Mouse (Mus musculus) megakaryocyte-erythroid progenitor cell, adult 5-6 weeks (primary cell): Measurements from ENCODE around the gene Ugt1a6b. TPM values are rescaled to one million over a fixed set of nuclear protein-coding genes. Genes with fewer than 3 reads are reported as not detected.
A peak's percentile ranks its signal among the peaks of the same experiment; 100 is the strongest.

Experiments
- ATAC-seq: replicated peaks from 2 replicates; pipeline ENCODE4 v1.8.0; 2016; ENCODE audit warnings: mild to moderate bottlenecking, inconsistent platforms; ENCODE audit not compliant: severe bottlenecking, poor library complexity, low FRiP score, low TSS enrichment
- total RNA-seq, 2 experiments: library from RNA; stranded (forward) in 1 of 2; stranded (reverse) in 1 of 2; fragments of 200-1000, 215-1000 nt in 1 of 2; fragments of >200 nt in 1 of 2; fragmentation: Nextera tagmentation in 1 of 2; gene quantifications; 2 replicates each; pipeline ENCODE4 v1.2.3; 2014 to 2017

The Ugt1a6b gene
- total RNA-seq, 2 experiments from 2014 or later = 0.83 TPM; not detected in 1

GRCm38 (mm10) chr1:88255989-88256754 is 153.1 kb downstream of the Ugt1a6b start:
- ATAC-seq = no peak

- ATAC-seq = no peak
Measured at GRCm38 (mm10) chr1:88256886-88257663, 154.0 kb downstream of the Ugt1a6b start.

GRCm38 (mm10) chr1:88257681-88258080 is 154.6 kb downstream of the Ugt1a6b start:
- no peak for ATAC-seq

- no peak for ATAC-seq
Measured at GRCm38 (mm10) chr1:88258361-88258760, 155.3 kb downstream of the Ugt1a6b start.

GRCm38 (mm10) chr1:88258881-88259642 is 156.0 kb downstream of the Ugt1a6b start:
- peak; percentile 19 for ATAC-seq

GRCm38 (mm10) chr1:88259643-88260024 is 156.6 kb downstream of the Ugt1a6b start:
- peak; percentile 1 for ATAC-seq

- ATAC-seq = 0 out of 2 replicates have a peak, but pooled peaks have one; percentile 0
Measured at GRCm38 (mm10) chr1:88260114-88260513, 157.1 kb downstream of the Ugt1a6b start.

GRCm38 (mm10) chr1:88260604-88261377 is 157.7 kb downstream of the Ugt1a6b start:
- peak; percentile 0 for ATAC-seq

- peak; percentile 3 for ATAC-seq
Measured at GRCm38 (mm10) chr1:88261706-88262105, 158.7 kb downstream of the Ugt1a6b start.

- ATAC-seq = no peak
Measured at GRCm38 (mm10) chr1:88262255-88262654, 159.2 kb downstream of the Ugt1a6b start.

DNA sequence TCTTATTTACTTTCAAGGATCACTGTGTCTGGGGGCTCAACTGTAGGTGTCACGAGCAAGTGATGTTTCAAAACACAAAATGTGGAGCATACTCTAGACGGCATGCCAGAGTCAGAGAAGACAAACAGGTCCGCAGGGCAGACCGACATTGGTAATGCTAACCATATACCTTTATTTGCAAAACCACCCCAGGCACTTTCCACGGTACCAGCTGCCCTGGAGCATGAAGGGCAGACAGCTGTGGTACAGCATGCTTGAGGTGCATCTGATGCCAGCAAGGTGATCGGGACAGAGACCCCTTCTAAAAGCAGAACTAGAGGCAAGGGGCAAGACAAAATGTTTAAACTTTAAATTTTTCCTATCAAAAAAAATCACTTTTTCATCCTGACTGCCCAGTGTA is 159.9 kb downstream of the Ugt1a6b start:
- no peak for ATAC-seq

DNA sequence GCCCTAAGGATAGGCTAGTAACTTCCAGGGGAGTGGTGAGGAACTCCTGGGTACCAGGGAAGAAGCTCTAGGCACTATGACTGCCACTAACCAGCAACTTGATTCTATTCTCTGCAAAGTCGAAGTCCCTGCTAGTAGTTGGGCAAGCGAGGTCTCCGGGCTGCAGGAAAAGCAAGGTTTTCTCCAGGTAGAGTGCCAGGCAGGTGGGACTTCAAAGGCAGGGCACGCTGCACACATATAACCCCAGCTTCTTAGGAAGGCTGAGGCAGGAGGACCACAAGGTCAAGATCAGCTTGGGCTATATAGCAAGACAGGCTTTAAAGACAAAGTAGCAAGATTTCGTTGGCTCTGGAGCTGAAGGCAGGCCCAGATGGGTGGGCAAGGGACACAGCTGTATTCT is 160.7 kb downstream of the Ugt1a6b start:
- ATAC-seq = no peak

DNA sequence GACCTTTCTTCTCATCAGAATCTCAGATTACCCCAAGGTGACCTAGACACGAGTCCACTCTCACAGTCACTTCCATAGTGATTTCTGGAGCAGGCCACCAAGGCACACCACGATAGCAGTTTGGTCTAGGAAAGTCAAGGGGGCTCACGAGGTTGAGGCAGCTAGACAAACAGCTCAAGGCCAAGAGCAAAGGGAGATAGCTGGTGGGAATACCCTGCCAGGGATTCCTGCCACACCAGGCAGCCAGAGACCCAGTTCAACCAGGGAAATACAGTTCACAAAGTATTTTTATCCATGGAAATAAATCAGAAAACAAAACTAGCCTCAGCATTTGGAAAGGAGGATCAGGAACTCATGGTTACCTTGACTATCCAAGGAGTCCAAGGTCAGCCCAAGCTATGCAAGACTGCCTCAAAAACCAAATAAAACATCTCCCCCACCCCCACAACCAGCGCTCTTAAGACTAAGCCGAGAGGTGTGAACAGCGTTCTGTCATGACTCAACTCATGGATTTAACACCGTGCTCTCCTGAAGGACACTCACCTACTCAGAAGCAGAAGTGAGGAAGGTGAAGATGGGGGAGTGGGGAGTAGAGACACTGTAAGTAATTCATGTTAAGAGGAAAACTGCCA is 161.3 kb downstream of the Ugt1a6b start:
- ATAC-seq = no peak

DNA sequence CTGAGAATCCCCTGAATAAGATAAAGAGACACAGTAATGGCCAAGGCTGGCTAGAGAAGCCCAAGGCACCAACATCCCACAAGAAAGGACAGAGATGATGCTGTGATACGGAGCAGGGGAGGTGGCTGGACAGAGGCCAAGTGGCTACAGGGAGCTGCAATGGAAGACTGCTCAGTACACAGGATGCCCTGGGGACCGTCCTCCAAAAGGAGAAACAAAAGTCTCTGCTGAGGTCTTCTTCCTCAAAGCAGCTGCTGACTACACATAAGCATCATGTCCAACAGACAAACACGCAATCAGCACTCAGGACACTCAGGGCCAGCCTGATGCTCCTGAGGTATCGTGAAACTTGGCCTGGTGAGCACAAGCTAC is 161.8 kb downstream of the Ugt1a6b start:
- ATAC-seq = no peak

DNA sequence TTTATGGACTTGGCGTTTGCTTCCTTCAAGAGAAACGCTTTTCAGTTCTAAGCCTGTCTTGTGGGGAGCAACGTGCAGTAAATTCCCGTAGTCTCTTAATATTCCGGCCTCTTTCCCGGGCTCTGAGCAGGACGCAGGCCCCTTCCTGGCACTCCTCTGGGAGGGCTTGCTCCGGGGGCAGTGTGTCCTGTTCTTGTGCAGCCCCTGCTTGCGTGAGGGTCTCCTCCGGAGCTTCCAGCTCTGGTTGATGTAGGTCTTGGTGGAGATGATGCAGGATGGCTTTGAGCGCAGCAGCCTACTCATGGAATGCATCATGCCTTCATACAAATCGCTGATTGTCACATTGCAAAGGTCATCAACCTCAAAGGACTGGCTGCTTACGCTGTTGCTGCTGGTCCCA is 163.1 kb downstream of the Ugt1a6b start:
- ATAC-seq = no peak

DNA sequence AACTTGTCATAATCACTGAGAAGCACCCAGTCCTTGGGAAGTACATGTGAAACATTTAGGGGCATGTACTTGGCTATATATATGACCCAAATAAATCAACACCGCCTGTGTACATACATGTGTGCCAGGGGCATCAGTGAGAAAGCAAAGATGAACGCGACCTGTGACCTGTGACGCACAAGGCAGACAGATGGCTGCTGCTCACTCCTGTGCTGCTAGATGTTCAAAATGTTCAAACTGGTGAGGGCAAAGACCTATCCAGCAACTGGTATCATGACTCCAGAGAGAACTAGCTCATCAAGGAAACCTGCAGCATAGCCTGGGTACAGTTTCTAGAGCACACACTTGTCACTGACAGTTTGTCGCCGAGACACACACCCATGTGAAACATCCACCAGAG is 164.4 kb downstream of the Ugt1a6b start:
- ATAC-seq = no peak

DNA sequence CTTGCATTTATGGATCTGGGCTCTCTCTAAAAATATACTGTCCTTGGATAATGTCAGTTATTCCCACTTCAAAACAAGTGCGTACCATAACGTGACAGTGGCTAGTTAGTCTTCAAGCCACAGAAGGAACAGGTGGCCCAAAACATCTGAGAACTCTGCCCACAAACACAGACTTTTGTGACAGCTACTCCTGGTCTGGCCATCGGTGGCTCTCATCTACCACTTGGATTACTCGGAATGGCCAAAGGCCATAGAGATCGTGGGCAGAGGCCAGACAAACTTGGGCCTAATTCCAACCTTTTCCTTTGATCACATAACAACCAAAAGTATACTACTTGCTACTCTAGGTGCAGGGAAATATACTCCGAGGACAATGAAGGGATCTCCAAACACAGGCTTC is 165.0 kb downstream of the Ugt1a6b start:
- ATAC-seq = no peak
